Mouse (Mus musculus) C2C12 (cell line): ENCODE measurements around the gene Rpa2. TPM values are rescaled to one million over a fixed set of nuclear protein-coding genes. Genes with fewer than 3 reads are reported as not detected.

Experiments
- H3K27me3 ChIP-seq: one replicate; pipeline ENCODE4 v1.6.1; 2011; ENCODE audit not compliant: control insufficient read depth, insufficient read depth, insufficient read length
- H3K36me3 ChIP-seq: one replicate; pipeline ENCODE4 v1.6.1; 2011; ENCODE audit not compliant: control insufficient read depth, insufficient read depth
- H3K4me3 ChIP-seq: one replicate; pipeline ENCODE4 v1.5.1; 2011; ENCODE audit warnings: mild to moderate bottlenecking, control low read depth; ENCODE audit not compliant: poor library complexity, insufficient read depth, severe bottlenecking
- H3K79me2 ChIP-seq: one replicate; pipeline ENCODE4 v1.6.1; 2011; ENCODE audit not compliant: control insufficient read depth, insufficient read depth
- H3K79me3 ChIP-seq: one replicate; pipeline ENCODE4 v1.6.1; 2011; ENCODE audit warnings: low read depth, control low read depth
- H3ac ChIP-seq: one replicate; pipeline ENCODE3; 2011; ENCODE audit warnings: low read depth; ENCODE audit not compliant: control insufficient read depth, insufficient read length
- CEBPB ChIP-seq: IDR thresholded peaks from one replicate; pipeline ENCODE4 v1.6.1; 2011; ENCODE audit warnings: low read depth, mild to moderate bottlenecking, control low read depth, moderate library complexity
- CTCF ChIP-seq: IDR thresholded peaks from one replicate; pipeline ENCODE4 v1.5.1; 2011; ENCODE audit not compliant: control insufficient read depth, insufficient read depth, insufficient read length
- FOSL1 ChIP-seq: IDR thresholded peaks from one replicate; pipeline ENCODE4 v1.8.0; 2011; ENCODE audit warnings: mild to moderate bottlenecking, low read length; ENCODE audit not compliant: poor library complexity, insufficient read depth, severe bottlenecking
- MAX ChIP-seq: IDR thresholded peaks from one replicate; pipeline ENCODE4 v1.6.1; 2011; ENCODE audit warnings: mild to moderate bottlenecking, control low read depth
- MYOD1 ChIP-seq: IDR thresholded peaks from one replicate; pipeline ENCODE4 v1.6.1; 2011; ENCODE audit warnings: low read depth; ENCODE audit not compliant: control insufficient read depth, insufficient read length
- MYOG ChIP-seq: IDR thresholded peaks from one replicate; pipeline ENCODE4 v1.6.1; 2011; ENCODE audit not compliant: control insufficient read depth, insufficient read length; ENCODE audit errors: extremely low read depth
- USF1 ChIP-seq: IDR thresholded peaks from one replicate; pipeline ENCODE4 v1.6.1; 2011; ENCODE audit warnings: low read depth, mild to moderate bottlenecking, control low read depth, moderate library complexity
- polyA plus RNA-seq: library from polyadenylated mRNA; unstranded; fragments of >200 nt; fragmentation: generic; extraction: Trizol; gene quantifications from one replicate; pipeline ENCODE4 v1.2.1, GENCODE M21; 2012; ENCODE audit warnings: missing spikeins

The Rpa2 gene
- polyA plus RNA-seq, 1 experiment: 63.9 TPM

- H3K79me2 ChIP-seq: no peaks in the 10 kb centered on the region
- no peak overlapping the region for H3K4me3 ChIP-seq
- H3ac ChIP-seq: no peak overlapping the region
- H3K79me3 ChIP-seq: peaks cover 2% of the 10 kb centered on the region
- no peaks in the 10 kb centered on the region for H3K27me3 ChIP-seq
- TF ChIP-seq CTCF (no peak), FOSL1 (no peak), MYOD1 (no peak), MAX (no peak), MYOG (no peak), CEBPB (no peak), USF1 (no peak)
- peaks cover 6% of the 10 kb centered on the region for H3K36me3 ChIP-seq
These were observed 21.1 kb upstream of the Rpa2 start for GRCm38 (mm10) chr4:132746911-132747517.

GRCm38 (mm10) chr4:132747664-132748259, 20.4 kb upstream of the Rpa2 start:
- Histone ChIP-seq H3K36me3 (peaks cover 6% of the 10 kb centered on the region), H3K79me3 (peaks cover 2% of the 10 kb centered on the region), H3ac (no peak overlapping the region), H3K4me3 (no peak overlapping the region), H3K79me2 (no peaks in the 10 kb centered on the region), H3K27me3 (no peaks in the 10 kb centered on the region)
- no peak for TF ChIP-seq FOSL1
- TF ChIP-seq MYOG: no peak

- Histone ChIP-seq H3K27me3 (no peaks in the 10 kb centered on the region), H3K4me3 (no peak overlapping the region), H3K36me3 (peaks cover 2% of the 10 kb centered on the region), H3K79me2 (no peaks in the 10 kb centered on the region), H3ac (no peak overlapping the region), H3K79me3 (peaks cover 2% of the 10 kb centered on the region)
- TF ChIP-seq CTCF (no peak), CEBPB (no peak), MAX (no peak), USF1 (no peak), FOSL1 (no peak), MYOG (no peak), MYOD1 (no peak)
These were observed 19.4 kb upstream of the Rpa2 start for GRCm38 (mm10) chr4:132748778-132749177.

- H3ac ChIP-seq: no peak overlapping the region
- no peak overlapping the region for H3K4me3 ChIP-seq
- H3K79me3 ChIP-seq: peaks cover 2% of the 10 kb centered on the region
- H3K27me3 ChIP-seq: no peaks in the 10 kb centered on the region
- no peaks in the 10 kb centered on the region for H3K36me3 ChIP-seq
- TF ChIP-seq MYOD1: no peak
- no peak for TF ChIP-seq MYOG
- TF ChIP-seq MAX: no peak
- no peak for TF ChIP-seq FOSL1
- no peak for TF ChIP-seq CEBPB
- TF ChIP-seq USF1: no peak
- TF ChIP-seq CTCF: no peak
- no peaks in the 10 kb centered on the region for H3K79me2 ChIP-seq
These were observed 18.7 kb upstream of the Rpa2 start for GRCm38 (mm10) chr4:132749258-132749982.

GRCm38 (mm10) chr4:132752992-132753391, 15.1 kb upstream of the Rpa2 start:
- H3K36me3 ChIP-seq: no peaks in the 10 kb centered on the region
- H3ac ChIP-seq: no peak overlapping the region
- TF ChIP-seq USF1 (no peak), FOSL1 (no peak), CEBPB (no peak), CTCF (no peak), MYOD1 (no peak), MAX (no peak), MYOG (no peak)
- H3K4me3 ChIP-seq: no peak overlapping the region
- peaks cover 10% of the 10 kb centered on the region for H3K79me2 ChIP-seq
- no peaks in the 10 kb centered on the region for H3K27me3 ChIP-seq
- peaks cover 2% of the 10 kb centered on the region for H3K79me3 ChIP-seq
